Mouse (Mus musculus) heart, embryonic 14.5 days (tissue): ENCODE data around the gene Gabra1. TPM values are rescaled to one million over a fixed set of nuclear protein-coding genes. Genes with fewer than 3 reads are reported as not detected.

Source experiments
- ATAC-seq: fragments of 200-750 bp; cut with Nextera tagmentation; 2 replicates; pipeline ENCODE4 v1.8.0; 2017; ENCODE audit warnings: low read depth, moderate TSS enrichment; ENCODE audit not compliant: insufficient number of reproducible peaks, insufficient read depth, low FRiP score
- H3K27ac ChIP-seq, 2 experiments: fragments of 200-500 bp in 1 of 2; fragments of 300-500 bp in 1 of 2; sonication (generic) in 1 of 2; replicated peaks in 1 of 2; 2 replicates each; pipeline ENCODE4 v1.5.1; 2012 to 2014; ENCODE audit warnings: low read depth in 2 of 2, low read length in 2 of 2, control low read depth in 1 of 2, mild to moderate bottlenecking in 1 of 2, mixed read lengths in 1 of 2; ENCODE audit not compliant: control insufficient read depth in 1 of 2, insufficient read depth in 1 of 2
- H3K27me3 ChIP-seq: fragments of 300-500 bp; sonication (generic); 2 replicates; pipeline ENCODE4 v1.6.1; 2014; ENCODE audit warnings: mild to moderate bottlenecking, low read length, control low read depth; ENCODE audit not compliant: control insufficient read depth, insufficient read depth
- H3K36me3 ChIP-seq: fragments of 300-500 bp; sonication (generic); 2 replicates; pipeline ENCODE4 v1.6.1; 2014; ENCODE audit warnings: mild to moderate bottlenecking, control low read depth, low read length, mixed read lengths; ENCODE audit not compliant: control insufficient read depth, insufficient read depth
- H3K4me1 ChIP-seq, 2 experiments: fragments of 200-500 bp in 1 of 2; fragments of 300-500 bp in 1 of 2; sonication (generic) in 1 of 2; 2 replicates each; pipeline ENCODE4 v1.6.1; 2012 to 2014; ENCODE audit warnings: low read length in 2 of 2, control low read depth in 1 of 2, mixed read lengths in 1 of 2; ENCODE audit not compliant: control insufficient read depth in 2 of 2, insufficient read depth in 2 of 2
- H3K4me2 ChIP-seq: fragments of 300-500 bp; sonication (generic); 2 replicates; pipeline ENCODE4 v1.6.1; 2014; ENCODE audit warnings: mild to moderate bottlenecking, low read length
- H3K4me3 ChIP-seq, 2 experiments: fragments of 200-500 bp in 1 of 2; fragments of 300-500 bp in 1 of 2; sonication (generic) in 1 of 2; 2 replicates each; pipeline ENCODE4 v1.5.1; 2012 to 2014; ENCODE audit warnings: low read length in 2 of 2, mild to moderate bottlenecking in 2 of 2, control low read depth in 1 of 2, low read depth in 1 of 2, moderate library complexity in 1 of 2; ENCODE audit not compliant: control insufficient read depth in 1 of 2, insufficient read depth in 1 of 2
- H3K9ac ChIP-seq: fragments of 300-500 bp; sonication (generic); 2 replicates; pipeline ENCODE4 v1.6.1; 2014; ENCODE audit warnings: mild to moderate bottlenecking, low read length
- H3K9me3 ChIP-seq: fragments of 300-500 bp; sonication (generic); 2 replicates; pipeline ENCODE4 v1.6.1; 2016; ENCODE audit warnings: low read length, control low read depth; ENCODE audit not compliant: control insufficient read depth
- WGBS: fragments of 180-500 bp; shearing (Covaris S2); extraction: QIAGEN DNeasy Blood & Tissue Kit; methylation state at CpG from one replicate; pipeline ENCODE4 v1.1.7; 2014; 5-methylcytosine and 5-hydroxymethylcytosine counted together
- polyA plus RNA-seq: library from polyadenylated mRNA; unstranded; fragments of >200 nt; fragmentation: Nextera tagmentation; extraction: Ambion mirVana; gene quantifications from 2 replicates; pipeline ENCODE4 v1.2.1, GENCODE M21; 2014

The Gabra1 gene
- polyA plus RNA-seq, 1 experiment from 2014 or later: 1.9 TPM

DNA sequence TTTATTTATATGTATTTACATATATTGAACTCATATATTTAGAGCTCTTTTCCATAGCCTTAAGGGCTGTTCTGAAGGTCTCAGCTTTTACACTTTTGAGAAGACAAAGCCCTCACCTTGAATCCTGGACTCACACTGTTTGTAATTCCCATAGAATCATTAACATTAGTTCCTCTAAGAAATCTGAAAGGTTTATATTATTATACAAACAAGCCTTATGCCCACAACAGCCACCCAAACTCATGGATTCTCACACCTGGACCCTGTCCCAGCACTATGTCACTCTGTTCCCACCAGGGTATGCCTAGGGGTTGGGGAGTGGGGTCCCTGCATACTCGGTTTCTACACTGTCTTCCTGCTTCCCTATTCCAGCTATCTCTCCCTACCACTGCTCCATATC, 72.7 kb downstream of the Gabra1 start:
- no peak overlapping the region for H3K4me3 ChIP-seq
- no peaks in the 10 kb centered on the region for H3K9me3 ChIP-seq
- 61% methylated on average over 1 of the region's 1 CpGs for WGBS
- no peak for ATAC-seq
- H3K27ac ChIP-seq: no peak overlapping the region
- no peak overlapping the region for H3K9ac ChIP-seq
- H3K36me3 ChIP-seq: no peaks in the 10 kb centered on the region
- H3K27me3 ChIP-seq: no peaks in the 10 kb centered on the region
- H3K4me2 ChIP-seq: no peak overlapping the region
- H3K4me1 ChIP-seq: no peaks in the 10 kb centered on the region

DNA sequence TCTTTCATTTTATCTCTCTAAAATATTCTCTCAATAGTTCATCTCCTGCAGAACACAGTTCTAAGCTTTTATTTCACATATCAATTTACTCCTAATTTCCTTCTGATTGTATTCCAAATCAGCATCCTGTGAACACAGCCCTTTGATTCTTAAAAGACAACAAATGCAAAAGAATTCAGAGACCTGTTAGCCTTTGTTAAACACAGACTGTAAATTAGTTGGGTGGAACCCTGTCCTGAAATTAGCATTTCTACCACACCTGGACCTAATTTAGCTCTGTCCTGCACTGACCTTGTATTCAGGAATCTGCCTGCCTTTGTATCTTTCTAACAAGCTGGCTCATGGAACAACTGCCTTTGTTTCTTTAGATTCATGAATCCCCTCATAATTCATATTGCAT, 73.1 kb downstream of the Gabra1 start:
- Histone ChIP-seq H3K4me2 (no peak overlapping the region), H3K4me3 (no peak overlapping the region), H3K36me3 (no peaks in the 10 kb centered on the region), H3K27me3 (no peaks in the 10 kb centered on the region), H3K9me3 (no peaks in the 10 kb centered on the region), H3K4me1 (no peaks in the 10 kb centered on the region), H3K27ac (no peak overlapping the region), H3K9ac (no peak overlapping the region)
- ATAC-seq: no peak

DNA sequence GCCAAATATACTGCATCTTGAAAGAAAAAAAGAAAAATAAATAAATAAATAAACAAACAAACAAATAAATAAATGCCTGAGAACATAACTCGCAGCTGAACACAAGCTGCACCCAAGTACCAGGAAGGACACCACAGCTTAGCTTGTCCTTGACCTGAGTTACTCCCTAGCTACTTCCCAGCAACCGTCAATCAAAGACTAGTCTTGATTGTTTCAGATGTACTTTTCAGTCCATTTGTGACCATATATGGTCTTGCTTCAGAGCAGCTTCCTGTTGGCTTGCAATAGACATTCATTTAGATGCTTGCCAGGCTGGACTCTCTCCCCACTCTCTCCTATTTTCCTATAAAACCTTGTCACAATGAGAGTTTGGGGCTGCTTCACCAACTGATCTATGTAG, 87.2 kb downstream of the Gabra1 start:
- H3K4me1 ChIP-seq: no peaks in the 10 kb centered on the region
- no peak for ATAC-seq
- 64% methylated on average over 2 of the region's 2 CpGs for WGBS

More for the DNA sequence above, 87.2 kb downstream of the Gabra1 start:
- H3K9ac ChIP-seq: no peak overlapping the region
- H3K27me3 ChIP-seq: no peaks in the 10 kb centered on the region
- no peak overlapping the region for H3K27ac ChIP-seq
- H3K36me3 ChIP-seq: no peaks in the 10 kb centered on the region
- no peak overlapping the region for H3K4me3 ChIP-seq
- H3K9me3 ChIP-seq: no peaks in the 10 kb centered on the region
- no peak overlapping the region for H3K4me2 ChIP-seq

Other genes with a start within 250 kb of the Gabra1 start
- gene Gabrg2, start 182.1 kb downstream of the Gabra1 start, polyA plus RNA-seq: 0.16 TPM in 1 of 2 replicates, not detected in the other
- not detected in 2 replicates for gene Gabra6, start 138.1 kb upstream of the Gabra1 start, polyA plus RNA-seq
- gene Gabrb2, start 236.8 kb upstream of the Gabra1 start, polyA plus RNA-seq: 1.3 and 1.9 TPM in 2 replicates